Mouse (Mus musculus) stomach, embryonic 15.5 days (tissue): Measurements from ENCODE around the gene Ttyh1. TPM values are rescaled to one million over a fixed set of nuclear protein-coding genes. Genes with fewer than 3 reads are reported as not detected.
"Not testable (repeated sequence)": the region's sequence is repeated elsewhere in the genome, so short reads cannot be mapped to it uniquely, and the experiment has no call there.

Source experiments
- ATAC-seq: fragments of 200-750 bp; cut with Nextera tagmentation; 2 replicates; pipeline ENCODE4 v1.8.0; 2017; ENCODE audit warnings: low read depth, moderate number of reproducible peaks, moderate TSS enrichment; ENCODE audit not compliant: insufficient read depth, low FRiP score
- H3K27ac ChIP-seq: fragments of 300-500 bp; sonication (generic); 2 replicates; pipeline ENCODE4 v1.5.1; 2015; ENCODE audit warnings: mild to moderate bottlenecking, inconsistent platforms
- H3K27me3 ChIP-seq: fragments of 300-500 bp; sonication (generic); replicated peaks from 2 replicates; pipeline ENCODE4 v1.6.1; 2015; ENCODE audit warnings: inconsistent platforms
- H3K36me3 ChIP-seq: fragments of 300-500 bp; sonication (generic); 2 replicates; pipeline ENCODE4 v1.6.1; 2015; ENCODE audit warnings: inconsistent platforms
- H3K4me1 ChIP-seq: fragments of 300-500 bp; sonication (generic); 2 replicates; pipeline ENCODE4 v1.6.1; 2015; ENCODE audit warnings: inconsistent platforms
- H3K4me2 ChIP-seq: fragments of 300-500 bp; sonication (generic); 2 replicates; pipeline ENCODE4 v1.6.1; 2015; ENCODE audit warnings: mild to moderate bottlenecking, inconsistent platforms
- H3K4me3 ChIP-seq: fragments of 300-500 bp; sonication (generic); replicated peaks from 2 replicates; pipeline ENCODE4 v1.5.1; 2015; ENCODE audit warnings: inconsistent platforms
- H3K9ac ChIP-seq: fragments of 300-500 bp; sonication (generic); 2 replicates; pipeline ENCODE4 v1.6.1; 2015; ENCODE audit warnings: inconsistent platforms
- H3K9me3 ChIP-seq: fragments of 300-500 bp; sonication (generic); 2 replicates; pipeline ENCODE4 v1.6.1; 2016; ENCODE audit warnings: inconsistent platforms
- WGBS: fragments of 180-500 bp; shearing (Covaris S2); methylation state at CpG from one replicate; pipeline ENCODE4 v1.1.7; 2015; 5-methylcytosine and 5-hydroxymethylcytosine counted together
- polyA plus RNA-seq: library from polyadenylated mRNA; unstranded; fragments of >200 nt; fragmentation: Nextera tagmentation; extraction: Ambion mirVana; gene quantifications from 2 replicates; pipeline ENCODE4 v1.2.1, GENCODE M21; 2015

Ttyh1 gene
- polyA plus RNA-seq, 1 experiment from 2014 or later: 12.7 TPM

DNA sequence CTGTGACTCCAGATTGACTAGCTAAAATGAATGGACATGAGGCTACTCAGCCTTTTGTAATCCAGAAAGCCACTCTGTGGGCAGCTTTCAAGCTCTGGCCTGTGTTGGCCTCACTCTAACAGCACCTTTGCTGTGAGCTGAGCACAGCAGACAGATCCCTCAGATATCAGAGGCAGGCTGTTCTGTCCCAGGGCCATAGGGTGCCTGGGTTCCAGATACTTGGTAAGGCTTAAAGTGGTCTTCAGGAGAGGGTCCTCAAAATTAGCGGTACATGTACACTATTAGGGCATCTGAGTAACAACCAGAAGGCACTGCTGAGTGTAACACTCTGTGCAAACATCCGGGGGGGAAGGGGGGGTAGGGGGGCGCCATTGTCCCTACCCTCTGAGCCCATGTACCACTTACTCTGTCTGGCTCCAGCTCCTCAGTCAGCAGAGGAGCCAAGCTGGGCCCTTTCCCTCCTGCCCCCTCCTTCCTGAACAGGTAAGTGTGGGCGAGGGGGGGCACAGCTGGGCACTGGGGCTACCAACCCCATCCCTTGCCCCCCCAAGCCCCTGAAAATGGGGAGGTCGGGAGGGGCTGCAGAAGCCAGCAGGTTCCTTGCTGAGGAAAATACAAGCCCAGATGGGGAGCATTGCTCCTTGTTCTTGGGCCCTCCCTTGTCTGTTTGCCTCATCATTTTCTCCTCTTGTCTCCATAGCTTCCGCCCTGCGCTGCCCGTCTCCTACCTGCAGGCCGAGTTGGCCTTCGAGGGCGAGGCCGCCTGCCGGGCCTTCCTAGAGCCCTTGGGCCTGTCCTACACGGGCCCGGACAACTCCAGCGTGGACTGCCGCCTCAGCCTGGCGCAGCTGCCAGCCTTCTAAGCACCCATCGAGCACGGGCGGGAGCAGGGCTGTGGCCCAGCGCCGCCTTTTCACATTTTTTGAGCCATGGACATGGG lies 27.3 kb downstream of the Ttyh1 start:
- Histone ChIP-seq H3K27ac (no peak overlapping the region), H3K9ac (no peak overlapping the region), H3K4me1 (peaks cover 30% of the 10 kb centered on the region), H3K4me2 (no peak overlapping the region), H3K9me3 (no peaks in the 10 kb centered on the region), H3K36me3 (peaks cover 54% of the 10 kb centered on the region), H3K27me3 (no peaks in the 10 kb centered on the region), H3K4me3 (no peak overlapping the region)
- ATAC-seq: no peak
- WGBS: 89% methylated on average over 23 of the region's 23 CpGs

DNA sequence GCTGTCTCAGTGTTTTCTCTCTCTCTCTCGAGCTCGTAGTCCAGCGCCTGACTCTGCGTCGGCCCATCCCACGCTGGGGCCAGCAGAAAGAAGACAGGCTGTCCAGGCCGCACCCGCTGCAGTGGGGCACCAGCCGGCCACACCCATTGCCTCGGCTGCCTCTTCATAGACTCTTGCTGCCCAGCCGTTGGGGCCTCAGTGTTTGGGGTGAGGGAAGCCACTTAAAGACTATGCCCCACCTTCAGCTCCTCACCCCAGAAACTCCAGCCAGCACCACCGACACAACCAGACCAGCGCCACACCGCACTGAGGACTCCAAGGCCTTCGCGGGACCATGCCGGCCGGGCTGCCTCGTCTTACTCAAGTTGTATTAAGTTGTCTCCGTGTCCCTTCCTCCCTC lies 28.2 kb downstream of the Ttyh1 start:
- Histone ChIP-seq H3K9ac (no peak overlapping the region), H3K9me3 (no peaks in the 10 kb centered on the region), H3K4me2 (no peak overlapping the region), H3K4me3 (no peak overlapping the region), H3K27ac (no peak overlapping the region), H3K27me3 (no peaks in the 10 kb centered on the region), H3K36me3 (peaks cover 46% of the 10 kb centered on the region), H3K4me1 (peaks cover 31% of the 10 kb centered on the region)
- ATAC-seq: no peak
- WGBS: 81% methylated on average over 20 of the region's 20 CpGs

DNA sequence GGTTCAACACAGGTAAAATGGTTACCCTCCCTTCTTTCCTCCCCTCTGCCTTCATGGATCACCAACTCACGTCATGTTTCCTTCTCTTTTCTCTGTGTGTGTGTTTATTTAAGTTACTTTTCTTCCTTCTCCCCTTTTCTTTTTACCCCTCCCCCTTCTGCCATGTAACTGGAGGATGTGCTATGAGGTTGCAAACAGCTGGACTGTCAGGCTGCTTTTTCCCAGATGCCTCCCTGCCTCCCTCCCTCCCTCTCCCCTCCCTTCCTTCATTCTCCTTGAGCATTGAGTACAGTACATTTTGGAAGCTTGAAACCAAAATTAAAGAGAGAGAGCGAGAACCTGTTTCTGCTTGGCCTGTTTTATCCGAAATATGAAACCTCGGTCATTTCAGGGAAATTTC lies 28.6 kb downstream of the Ttyh1 start:
- Histone ChIP-seq H3K9me3 (no peaks in the 10 kb centered on the region), H3K4me1 (peaks cover 31% of the 10 kb centered on the region), H3K9ac (no peak overlapping the region), H3K27ac (peak overlapping the region; percentile 99; the same call in 1 of the 2 replicates), H3K27me3 (no peaks in the 10 kb centered on the region), H3K4me2 (peak overlapping the region; percentile 88), H3K4me3 (no peak overlapping the region), H3K36me3 (peaks cover 41% of the 10 kb centered on the region)
- no peak for ATAC-seq
- 71% methylated on average over 4 of the region's 4 CpGs for WGBS

DNA sequence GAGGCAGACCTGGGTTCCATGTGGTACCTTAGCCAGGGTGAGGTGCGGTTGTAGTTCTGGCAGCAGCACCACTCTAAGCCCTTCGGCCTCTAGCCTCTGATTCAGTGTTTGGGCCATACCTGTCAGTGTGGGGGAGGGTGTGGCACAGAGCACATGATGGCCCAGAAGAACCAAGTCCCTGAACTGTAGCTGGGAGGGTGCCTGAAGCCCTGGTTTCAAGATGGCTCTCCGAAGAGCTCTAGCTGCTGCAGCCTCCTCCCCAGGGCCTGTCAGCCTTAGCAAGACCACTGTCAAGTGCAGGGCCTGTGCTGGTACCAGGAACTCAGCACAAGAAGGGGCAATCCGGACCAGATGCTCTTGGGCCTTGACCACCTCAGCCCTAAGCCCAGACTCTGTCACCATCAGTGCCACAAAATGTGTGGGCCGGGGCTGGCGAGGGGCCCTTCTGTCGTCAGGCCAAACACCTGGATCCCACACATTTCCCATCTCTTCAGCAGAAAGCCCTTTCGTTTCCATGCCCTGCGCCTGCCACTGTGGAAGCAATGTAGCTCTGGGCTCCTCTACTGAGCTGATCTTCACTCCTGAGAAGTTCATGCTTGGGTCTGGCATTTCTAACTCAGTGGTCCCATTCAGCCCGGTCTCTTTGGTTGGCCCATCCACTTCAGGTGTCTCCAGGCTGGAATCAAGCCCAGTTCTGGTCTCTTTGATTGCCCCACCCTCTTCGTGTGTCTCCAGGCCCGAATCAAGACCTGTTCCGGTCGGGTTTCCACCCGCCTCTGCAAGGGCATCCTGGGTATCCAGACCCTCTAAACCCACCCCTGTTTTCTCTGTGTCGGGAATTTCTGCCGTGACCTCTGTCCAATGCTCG lies 29.4 kb downstream of the Ttyh1 start:
- H3K4me3 ChIP-seq: peak overlapping the region; percentile 72
- peak; percentile 5; the same call in 1 of the 2 replicates for ATAC-seq
- no peaks in the 10 kb centered on the region for H3K27me3 ChIP-seq
- H3K9ac ChIP-seq: peak overlapping the region; percentile 66
- peak overlapping the region; percentile 88 for H3K4me2 ChIP-seq
- no peaks in the 10 kb centered on the region for H3K9me3 ChIP-seq
- H3K27ac ChIP-seq: peak overlapping the region; percentile 99
- H3K4me1 ChIP-seq: peaks cover 31% of the 10 kb centered on the region
- H3K36me3 ChIP-seq: peaks cover 35% of the 10 kb centered on the region
- WGBS: 30% methylated on average over 18 of the region's 18 CpGs

DNA sequence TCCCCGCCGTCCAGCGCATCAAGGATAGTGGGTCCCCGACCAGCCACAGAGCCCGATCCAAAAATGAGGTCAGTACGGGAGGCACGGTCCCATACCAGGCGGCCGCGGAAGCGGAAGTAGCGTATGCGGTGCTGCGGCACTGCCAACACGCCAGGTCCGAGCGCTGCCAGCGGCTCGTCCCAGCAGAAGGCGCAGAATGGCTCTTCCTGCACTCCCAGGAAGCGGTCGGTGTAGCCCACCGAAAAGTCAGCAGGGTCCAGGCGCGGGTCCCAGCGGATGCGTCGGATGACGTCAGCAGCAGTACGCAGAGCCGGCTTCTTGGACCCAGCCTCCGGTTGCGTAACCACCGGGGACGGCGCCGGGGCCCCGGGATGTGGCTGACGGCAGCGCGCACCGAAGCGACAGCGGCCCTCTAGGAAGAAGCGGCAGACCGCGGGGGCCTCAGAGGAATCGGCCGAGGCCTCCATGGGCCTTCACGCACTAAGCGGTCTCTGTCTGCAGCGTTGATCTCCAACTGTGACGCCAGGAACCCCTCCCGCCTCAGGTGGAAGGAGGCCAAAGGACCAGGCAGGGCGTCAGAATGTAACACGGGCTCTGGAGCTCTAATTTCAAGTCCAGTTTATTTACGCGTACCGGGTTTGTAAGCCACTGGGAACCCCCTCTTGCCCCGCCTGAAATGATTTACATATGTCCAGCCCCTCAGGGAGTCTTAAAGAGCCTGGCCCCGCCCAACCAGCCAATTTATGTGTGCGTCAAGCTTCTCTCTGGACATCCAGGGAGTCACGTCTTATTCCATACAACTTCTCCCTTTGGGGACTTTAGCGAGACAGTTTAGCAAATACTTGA lies 30.2 kb downstream of the Ttyh1 start:
- Histone ChIP-seq H3K9me3 (no peaks in the 10 kb centered on the region), H3K9ac (peak overlapping the region; percentile 66)

DNA sequence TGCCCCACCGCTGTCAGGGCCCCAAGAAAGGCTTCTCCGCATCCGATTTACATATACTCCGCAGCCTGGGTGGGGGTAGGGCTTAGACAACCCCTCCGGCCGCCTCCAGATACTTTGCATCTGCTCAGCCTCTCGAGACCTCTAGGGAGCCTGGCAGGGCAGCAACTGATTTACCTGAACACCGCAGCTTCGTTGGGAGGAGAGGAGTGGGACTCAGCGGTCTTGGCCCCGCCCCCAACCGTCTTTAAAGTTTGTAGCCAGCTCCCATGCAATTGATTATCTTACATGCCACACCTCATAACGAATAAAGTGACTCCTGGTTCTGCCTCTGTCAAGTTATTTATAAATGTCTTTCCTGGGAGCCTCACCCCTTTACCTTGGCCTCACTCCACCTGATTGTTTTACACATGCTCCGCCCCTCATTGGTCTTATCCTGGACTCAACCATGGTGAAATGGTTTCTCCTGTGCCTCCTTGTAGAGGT lies 30.9 kb downstream of the Ttyh1 start, which contains the start of gene Leng9:
Gene Leng9 (minus strand): TSS at position 316 of the 483 bp plus-strand sequence.
- WGBS: 2% methylated on average over 14 of the region's 14 CpGs
- Histone ChIP-seq H3K36me3 (peaks cover 20% of the 10 kb centered on the region), H3K9ac (peak within 1 kb of the TSS; percentile 66), H3K9me3 (no peaks in the 10 kb centered on the region), H3K4me2 (peak within 1 kb of the TSS; percentile 88), H3K4me1 (peaks cover 31% of the 10 kb centered on the region), H3K4me3 (peak within 1 kb of the TSS; percentile 72), H3K27ac (peak within 1 kb of the TSS; percentile 99), H3K27me3 (no peaks in the 10 kb centered on the region)
- peak; percentile 64 for ATAC-seq

More for the DNA sequence above, 30.2 kb downstream of the Ttyh1 start:
- Histone ChIP-seq H3K27ac (peak overlapping the region; percentile 99), H3K4me3 (peak overlapping the region; percentile 72), H3K4me2 (peak overlapping the region; percentile 88), H3K4me1 (peaks cover 31% of the 10 kb centered on the region), H3K27me3 (no peaks in the 10 kb centered on the region), H3K36me3 (peaks cover 26% of the 10 kb centered on the region)
- under 1% methylated on average over 64 of the region's 64 CpGs for WGBS
- peak; percentile 71 for ATAC-seq

DNA sequence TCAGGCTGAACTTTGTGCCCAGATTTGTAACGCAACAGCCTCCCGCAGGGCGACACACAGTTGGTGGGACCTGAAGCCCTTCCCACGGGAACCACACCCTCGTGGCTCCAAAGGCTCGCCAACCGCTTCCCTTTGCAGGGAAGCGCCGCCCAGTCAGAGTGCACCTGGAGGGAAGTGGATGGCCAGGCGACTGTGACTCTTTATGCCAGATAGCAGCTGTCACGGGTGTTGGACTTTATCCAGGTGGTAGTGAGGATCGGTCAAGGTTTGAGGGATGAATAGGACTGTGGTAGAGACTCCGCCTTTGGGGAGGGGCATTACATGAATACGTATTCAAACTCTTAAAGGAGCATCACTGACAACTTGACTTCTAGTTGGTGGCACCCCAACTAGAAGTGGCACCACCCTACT lies 31.6 kb downstream of the Ttyh1 start:
- H3K27me3 ChIP-seq: no peaks in the 10 kb centered on the region
- H3K9ac ChIP-seq: no peak overlapping the region
- H3K4me3 ChIP-seq: peak overlapping the region; percentile 72
- WGBS: 17% methylated on average over 14 of the region's 14 CpGs
- peak; percentile 67 for ATAC-seq
- H3K36me3 ChIP-seq: peaks cover 12% of the 10 kb centered on the region
- peak overlapping the region; percentile 99 for H3K27ac ChIP-seq
- peaks cover 31% of the 10 kb centered on the region for H3K4me1 ChIP-seq
- H3K9me3 ChIP-seq: no peaks in the 10 kb centered on the region
- peak overlapping the region; percentile 88 for H3K4me2 ChIP-seq

DNA sequence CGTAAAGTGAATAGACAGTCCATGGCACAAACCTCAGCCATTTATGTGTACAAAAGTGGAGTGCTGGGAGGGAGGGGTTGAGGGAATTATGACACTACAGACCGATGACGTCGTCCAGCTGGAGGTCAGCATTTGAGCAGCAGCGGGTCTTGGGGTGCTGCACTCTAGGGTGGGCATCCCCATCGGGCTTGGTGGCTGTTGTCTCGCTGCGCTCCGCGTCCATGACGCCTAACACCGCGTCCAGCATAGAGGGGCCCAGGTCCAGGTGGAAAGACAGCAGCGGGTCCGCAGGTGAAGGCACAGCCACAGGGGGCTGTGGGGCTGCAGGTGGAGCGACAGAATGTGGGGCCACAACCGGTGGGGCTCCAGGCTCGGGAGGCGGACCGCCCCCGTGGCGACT lies 32.0 kb downstream of the Ttyh1 start:
- peak overlapping the region; percentile 99; the same call in 1 of the 2 replicates for H3K27ac ChIP-seq
- ATAC-seq: no peak
- H3K27me3 ChIP-seq: no peaks in the 10 kb centered on the region
- H3K36me3 ChIP-seq: peaks cover 8% of the 10 kb centered on the region
- H3K9ac ChIP-seq: no peak overlapping the region
- H3K9me3 ChIP-seq: no peaks in the 10 kb centered on the region
- H3K4me3 ChIP-seq: no peak overlapping the region; the same call in 1 of the 2 replicates
- peak overlapping the region; percentile 88 for H3K4me2 ChIP-seq
- H3K4me1 ChIP-seq: peaks cover 31% of the 10 kb centered on the region
- WGBS: 29% methylated on average over 22 of the region's 22 CpGs

DNA sequence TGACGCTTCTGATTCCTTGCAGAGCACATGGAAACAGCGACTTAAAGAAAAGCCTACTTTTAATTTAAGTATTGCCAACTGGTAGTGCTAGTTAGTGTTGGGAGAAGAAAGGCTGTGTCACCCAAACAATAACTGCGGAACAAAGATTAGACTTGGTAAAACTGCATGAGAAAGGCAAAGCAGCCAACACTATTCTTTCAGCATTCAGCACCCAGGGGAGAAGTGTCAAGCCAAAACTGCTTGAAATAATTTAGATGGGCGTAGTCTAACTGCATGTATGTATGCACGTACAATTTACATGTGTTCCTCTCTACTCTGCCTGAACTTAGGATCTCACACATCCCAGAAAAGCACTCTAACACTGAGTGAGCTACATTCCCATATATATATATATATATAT lies 35.1 kb downstream of the Ttyh1 start:
- no peak for ATAC-seq
- H3K27ac ChIP-seq: no peak overlapping the region
- no peak overlapping the region for H3K4me3 ChIP-seq
- peaks cover 12% of the 10 kb centered on the region for H3K4me1 ChIP-seq
- H3K9me3 ChIP-seq: no peaks in the 10 kb centered on the region
- H3K36me3 ChIP-seq: no peaks in the 10 kb centered on the region
- no peaks in the 10 kb centered on the region for H3K27me3 ChIP-seq
- no peak overlapping the region for H3K4me2 ChIP-seq
- no peak overlapping the region for H3K9ac ChIP-seq
- WGBS: 79% methylated on average over 5 of the region's 5 CpGs

DNA sequence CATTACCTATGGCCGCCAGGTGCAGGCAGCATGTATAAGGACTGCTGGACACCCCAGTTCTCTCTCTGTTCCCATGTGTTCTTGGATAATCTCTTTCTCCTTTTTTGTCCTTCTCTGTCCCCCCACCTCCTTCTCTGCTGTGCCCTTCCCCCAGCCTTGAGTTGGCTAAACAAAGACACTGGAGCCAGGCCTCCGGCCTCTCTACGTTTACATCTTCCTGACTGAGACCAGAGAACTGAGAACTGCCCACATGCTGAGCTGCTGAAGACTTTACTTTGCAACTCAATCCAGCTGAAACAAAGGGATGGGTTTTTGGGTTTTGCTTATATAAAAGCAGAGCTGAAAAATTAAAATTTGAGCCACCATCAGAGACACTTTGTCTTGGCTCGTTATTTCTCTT lies 35.8 kb downstream of the Ttyh1 start:
- Histone ChIP-seq H3K9ac (no peak overlapping the region), H3K36me3 (no peaks in the 10 kb centered on the region), H3K4me3 (no peak overlapping the region), H3K27ac (no peak overlapping the region), H3K4me1 (peaks cover 9% of the 10 kb centered on the region), H3K27me3 (no peaks in the 10 kb centered on the region), H3K4me2 (no peak overlapping the region), H3K9me3 (no peaks in the 10 kb centered on the region)
- ATAC-seq: no peak
- 50% methylated on average over 4 of the region's 4 CpGs for WGBS

DNA sequence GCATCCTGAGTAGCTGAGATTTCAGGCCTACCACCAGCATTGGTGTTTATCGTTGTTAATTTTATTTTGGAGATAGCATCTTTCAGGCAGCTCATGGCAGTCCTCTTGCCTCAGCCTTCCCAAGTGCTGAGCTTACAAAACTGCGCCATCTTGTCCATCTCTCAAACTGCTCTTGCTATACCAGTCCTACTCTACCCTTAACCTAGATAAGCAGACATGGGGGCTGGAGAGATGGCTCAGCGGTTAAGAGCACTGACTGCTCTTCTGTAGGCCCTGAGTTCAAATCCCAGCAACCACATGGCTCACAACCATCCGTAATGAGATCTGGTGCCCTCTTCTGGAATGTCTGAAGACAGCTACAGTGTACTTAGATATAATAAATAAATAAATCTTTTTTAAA lies 42.4 kb downstream of the Ttyh1 start:
- H3K27ac ChIP-seq, H3K4me2 ChIP-seq, H3K4me3 ChIP-seq, H3K9ac ChIP-seq, ATAC-seq, H3K36me3 ChIP-seq, H3K27me3 ChIP-seq, H3K9me3 ChIP-seq: not testable (repeated sequence)
- peaks cover 18% of the 10 kb centered on the region for H3K4me1 ChIP-seq
- WGBS: 88% methylated on average over 4 of the region's 4 CpGs
